Mouse (Mus musculus) hindbrain, embryonic 12.5 days (tissue): Measurements from ENCODE around the gene Acot7. TPM values are rescaled to one million over a fixed set of nuclear protein-coding genes. Genes with fewer than 3 reads are reported as not detected.

Experiments used
- ATAC-seq: fragments of 200-750 bp; cut with Nextera tagmentation; 2 replicates; pipeline ENCODE4 v1.8.0; 2017; ENCODE audit warnings: moderate TSS enrichment; ENCODE audit not compliant: low FRiP score
- H3K27ac ChIP-seq: fragments of 300-500 bp; sonication (generic); 2 replicates; pipeline ENCODE4 v1.5.1; 2016; ENCODE audit warnings: mild to moderate bottlenecking
- H3K27me3 ChIP-seq: fragments of 300-500 bp; sonication (generic); 2 replicates; pipeline ENCODE4 v1.6.1; 2016; ENCODE audit warnings: mild to moderate bottlenecking
- H3K36me3 ChIP-seq: fragments of 300-500 bp; sonication (generic); 2 replicates; pipeline ENCODE4 v1.6.1; 2016; ENCODE audit warnings: mild to moderate bottlenecking
- H3K4me1 ChIP-seq: fragments of 300-500 bp; sonication (generic); 2 replicates; pipeline ENCODE4 v1.6.1; 2016
- H3K4me2 ChIP-seq: fragments of 300-500 bp; sonication (generic); replicated peaks from 2 replicates; pipeline ENCODE4 v1.6.1; 2016; ENCODE audit warnings: mild to moderate bottlenecking
- H3K4me3 ChIP-seq: fragments of 300-500 bp; sonication (generic); 2 replicates; pipeline ENCODE4 v1.5.1; 2016; ENCODE audit warnings: mild to moderate bottlenecking
- H3K9ac ChIP-seq: fragments of 300-500 bp; sonication (generic); 2 replicates; pipeline ENCODE4 v1.6.1; 2016; ENCODE audit warnings: mild to moderate bottlenecking, moderate library complexity
- H3K9me3 ChIP-seq: fragments of 300-500 bp; sonication (generic); replicated peaks from 2 replicates; pipeline ENCODE4 v1.6.1; 2016; ENCODE audit warnings: mild to moderate bottlenecking
- WGBS: fragments of 180-500 bp; shearing (Covaris S2); methylation state at CpG from one replicate; pipeline ENCODE4 v1.1.7; 2016; 5-methylcytosine and 5-hydroxymethylcytosine counted together
- polyA plus RNA-seq: library from polyadenylated mRNA; unstranded; fragments of >200 nt; fragmentation: Nextera tagmentation; extraction: Ambion mirVana; gene quantifications from 2 replicates; pipeline ENCODE4 v1.2.1, GENCODE M21; 2016

The Acot7 gene
- polyA plus RNA-seq, 1 experiment from 2014 or later, result 132 TPM

GRCm38 (mm10) chr4:152187142-152187541 is 9.2 kb downstream of the Acot7 start:
- H3K36me3 ChIP-seq, result no peaks in the 10 kb centered on the region
- H3K4me2 ChIP-seq, result no peak overlapping the region
- ATAC-seq, result no peak
- H3K27ac ChIP-seq, result no peak overlapping the region
- no peak overlapping the region for H3K9ac ChIP-seq
- H3K4me1 ChIP-seq, result peaks cover 34% of the 10 kb centered on the region
- 87% methylated on average over 9 of the region's 9 CpGs for WGBS
- H3K4me3 ChIP-seq, result no peak overlapping the region
- no peaks in the 10 kb centered on the region for H3K9me3 ChIP-seq
- H3K27me3 ChIP-seq, result no peaks in the 10 kb centered on the region

GRCm38 (mm10) chr4:152188651-152189050 is 10.7 kb downstream of the Acot7 start:
- Histone ChIP-seq H3K9me3 (no peaks in the 10 kb centered on the region), H3K4me3 (no peak overlapping the region), H3K27me3 (no peaks in the 10 kb centered on the region), H3K36me3 (no peaks in the 10 kb centered on the region), H3K27ac (no peak overlapping the region), H3K4me1 (peaks cover 42% of the 10 kb centered on the region), H3K9ac (no peak overlapping the region), H3K4me2 (no peak overlapping the region)
- no peak for ATAC-seq
- 94% methylated on average over 2 of the region's 2 CpGs for WGBS

GRCm38 (mm10) chr4:152189071-152189470 is 11.1 kb downstream of the Acot7 start:
- no peak for ATAC-seq
- Histone ChIP-seq H3K27me3 (no peaks in the 10 kb centered on the region), H3K4me2 (no peak overlapping the region), H3K9ac (no peak overlapping the region), H3K36me3 (no peaks in the 10 kb centered on the region), H3K27ac (no peak overlapping the region), H3K4me1 (peaks cover 42% of the 10 kb centered on the region), H3K4me3 (no peak overlapping the region), H3K9me3 (no peaks in the 10 kb centered on the region)
- WGBS, result 89% methylated on average over 6 of the region's 6 CpGs

- H3K27ac ChIP-seq, result no peak overlapping the region
- no peaks in the 10 kb centered on the region for H3K36me3 ChIP-seq
- no peaks in the 10 kb centered on the region for H3K27me3 ChIP-seq
- no peak for ATAC-seq
- no peak overlapping the region for H3K4me2 ChIP-seq
- peaks cover 42% of the 10 kb centered on the region for H3K4me1 ChIP-seq
- H3K4me3 ChIP-seq, result no peak overlapping the region
- H3K9me3 ChIP-seq, result no peaks in the 10 kb centered on the region
- no peak overlapping the region for H3K9ac ChIP-seq
- WGBS, result 85% methylated on average over 4 of the region's 4 CpGs
Measured at GRCm38 (mm10) chr4:152189691-152190090, 11.8 kb downstream of the Acot7 start.

GRCm38 (mm10) chr4:152190096-152190653 is 12.2 kb downstream of the Acot7 start:
- H3K4me2 ChIP-seq, result no peak overlapping the region
- peaks cover 37% of the 10 kb centered on the region for H3K4me1 ChIP-seq
- no peak overlapping the region for H3K4me3 ChIP-seq
- H3K9ac ChIP-seq, result no peak overlapping the region
- no peak overlapping the region for H3K27ac ChIP-seq
- no peak for ATAC-seq
- no peaks in the 10 kb centered on the region for H3K36me3 ChIP-seq
- H3K27me3 ChIP-seq, result no peaks in the 10 kb centered on the region
- H3K9me3 ChIP-seq, result no peaks in the 10 kb centered on the region
- WGBS, result 72% methylated on average over 11 of the region's 11 CpGs

GRCm38 (mm10) chr4:152190701-152191100 is 12.8 kb downstream of the Acot7 start:
- Histone ChIP-seq H3K9me3 (no peaks in the 10 kb centered on the region), H3K27ac (no peak overlapping the region), H3K9ac (no peak overlapping the region), H3K36me3 (no peaks in the 10 kb centered on the region), H3K27me3 (no peaks in the 10 kb centered on the region), H3K4me2 (no peak overlapping the region), H3K4me3 (no peak overlapping the region), H3K4me1 (peaks cover 32% of the 10 kb centered on the region)
- ATAC-seq, result no peak
- 78% methylated on average over 5 of the region's 5 CpGs for WGBS

- WGBS, result 38% methylated on average over 4 of the region's 4 CpGs
- no peaks in the 10 kb centered on the region for H3K27me3 ChIP-seq
- ATAC-seq, result 0 out of 2 replicates have a peak, but pooled peaks have one; percentile 26
- H3K4me2 ChIP-seq, result no peak overlapping the region
- no peak overlapping the region for H3K4me3 ChIP-seq
- peak overlapping the region; percentile 37 for H3K27ac ChIP-seq
- H3K9ac ChIP-seq, result no peak overlapping the region
- no peaks in the 10 kb centered on the region for H3K9me3 ChIP-seq
- peaks cover 18% of the 10 kb centered on the region for H3K4me1 ChIP-seq
- H3K36me3 ChIP-seq, result no peaks in the 10 kb centered on the region
Measured at GRCm38 (mm10) chr4:152192569-152192968, 14.6 kb downstream of the Acot7 start.

- WGBS, result 87% methylated on average over 3 of the region's 3 CpGs
- H3K4me3 ChIP-seq, result no peak overlapping the region
- no peak overlapping the region for H3K9ac ChIP-seq
- H3K9me3 ChIP-seq, result no peaks in the 10 kb centered on the region
- peaks cover 18% of the 10 kb centered on the region for H3K4me1 ChIP-seq
- no peak overlapping the region for H3K4me2 ChIP-seq
- no peaks in the 10 kb centered on the region for H3K27me3 ChIP-seq
- no peak for ATAC-seq
- no peaks in the 10 kb centered on the region for H3K36me3 ChIP-seq
- H3K27ac ChIP-seq, result no peak overlapping the region
Measured at GRCm38 (mm10) chr4:152194476-152195175, 16.7 kb downstream of the Acot7 start.

- WGBS, result 95% methylated on average over 8 of the region's 9 CpGs
- ATAC-seq, result no peak
- H3K4me1 ChIP-seq, result peaks cover 8% of the 10 kb centered on the region
- H3K36me3 ChIP-seq, result no peaks in the 10 kb centered on the region
- no peaks in the 10 kb centered on the region for H3K9me3 ChIP-seq
- no peak overlapping the region for H3K9ac ChIP-seq
- no peak overlapping the region for H3K4me3 ChIP-seq
- H3K4me2 ChIP-seq, result no peak overlapping the region
- H3K27me3 ChIP-seq, result no peaks in the 10 kb centered on the region
- H3K27ac ChIP-seq, result no peak overlapping the region
Measured at GRCm38 (mm10) chr4:152196276-152196675, 18.3 kb downstream of the Acot7 start.

- Histone ChIP-seq H3K9me3 (no peaks in the 10 kb centered on the region), H3K27ac (no peak overlapping the region), H3K4me2 (no peak overlapping the region), H3K4me1 (peaks cover 7% of the 10 kb centered on the region), H3K27me3 (no peaks in the 10 kb centered on the region), H3K9ac (no peak overlapping the region), H3K4me3 (no peak overlapping the region), H3K36me3 (no peaks in the 10 kb centered on the region)
- ATAC-seq, result no peak
- WGBS, result 81% methylated on average over 5 of the region's 5 CpGs
Measured at GRCm38 (mm10) chr4:152197545-152197944, 19.6 kb downstream of the Acot7 start.

GRCm38 (mm10) chr4:152199617-152200016 is 21.7 kb downstream of the Acot7 start:
- no peak for ATAC-seq
- Histone ChIP-seq H3K27ac (no peak overlapping the region), H3K36me3 (no peaks in the 10 kb centered on the region), H3K27me3 (no peaks in the 10 kb centered on the region), H3K9ac (no peak overlapping the region), H3K4me2 (no peak overlapping the region), H3K9me3 (no peaks in the 10 kb centered on the region), H3K4me3 (no peak overlapping the region), H3K4me1 (peaks cover 7% of the 10 kb centered on the region)
- 71% methylated on average over 1 of the region's 1 CpGs for WGBS

GRCm38 (mm10) chr4:152201492-152201891 is 23.6 kb downstream of the Acot7 start:
- Histone ChIP-seq H3K4me1 (peaks cover 12% of the 10 kb centered on the region), H3K27ac (no peak overlapping the region), H3K4me2 (no peak overlapping the region), H3K9ac (no peak overlapping the region), H3K9me3 (no peaks in the 10 kb centered on the region), H3K27me3 (no peaks in the 10 kb centered on the region), H3K4me3 (no peak overlapping the region), H3K36me3 (no peaks in the 10 kb centered on the region)
- no peak for ATAC-seq
- 76% methylated on average over 6 of the region's 6 CpGs for WGBS

- H3K4me3 ChIP-seq, result no peak overlapping the region
- no peaks in the 10 kb centered on the region for H3K9me3 ChIP-seq
- 67% methylated on average over 1 of the region's 1 CpGs for WGBS
- no peak for ATAC-seq
- H3K4me1 ChIP-seq, result peaks cover 15% of the 10 kb centered on the region
- H3K27ac ChIP-seq, result no peak overlapping the region
- H3K9ac ChIP-seq, result no peak overlapping the region
- no peak overlapping the region for H3K4me2 ChIP-seq
- no peaks in the 10 kb centered on the region for H3K27me3 ChIP-seq
- H3K36me3 ChIP-seq, result no peaks in the 10 kb centered on the region
Measured at GRCm38 (mm10) chr4:152202418-152202817, 24.5 kb downstream of the Acot7 start.
